Mouse (Mus musculus): Measurements from ENCODE around the gene Icam5. TPM values are rescaled to one million over a fixed set of nuclear protein-coding genes. Genes with fewer than 3 reads are reported as not detected.
A peak's percentile ranks its signal among the peaks of the same experiment; 100 is the strongest.
"Not testable (repeated sequence)": the region's sequence is repeated elsewhere in the genome, so short reads cannot be mapped to it uniquely, and the experiment has no call there.

Icam5 gene
- polyA plus RNA-seq, 1 experiment from 2014 or later: 0.08 TPM

DNA sequence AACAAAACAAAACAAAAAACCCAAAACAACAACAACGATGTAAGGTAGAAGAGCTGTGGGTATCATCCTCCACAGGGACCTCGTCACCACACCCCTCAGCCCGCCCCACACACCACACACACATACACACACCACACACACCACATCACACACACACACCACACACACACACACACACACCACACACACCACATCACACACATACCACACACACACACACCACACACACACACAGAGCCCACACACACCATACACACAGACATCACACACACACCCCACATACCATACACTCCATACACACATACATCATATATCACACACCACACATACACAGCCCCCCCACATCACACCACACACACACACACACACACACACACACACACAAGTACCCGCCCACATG, 40.3 kb upstream of the Icam5 start:
- no peak for TF ChIP-seq CTCF (IDR thresholded peaks at IDR 0.05; ENCODE audit: low read depth)
- H3K27ac ChIP-seq (ENCODE audit: low read depth, low read length): no peak overlapping the region
- no peak overlapping the region for H3K4me2 ChIP-seq (replicated peaks; ENCODE audit: low read depth)
- no peaks in the 10 kb centered on the region for H3K4me1 ChIP-seq (replicated peaks; ENCODE audit: control insufficient read depth, insufficient read depth, low read length)
- no peaks in the 10 kb centered on the region for H3K27me3 ChIP-seq (replicated peaks; ENCODE audit: control insufficient read depth, insufficient read depth, low read length)
- H3K36me3 ChIP-seq (ENCODE audit: control insufficient read depth, insufficient read depth): no peaks in the 10 kb centered on the region
- H3K9me3 ChIP-seq (ENCODE audit: control insufficient read depth): no peaks in the 10 kb centered on the region
- H3K4me3 ChIP-seq (ENCODE audit: low read depth, low read length): no peak overlapping the region
- 96% methylated on average over 4 of the region's 4 CpGs for whole genome bisulfite sequencing
- no peak overlapping the region for H3K9ac ChIP-seq (ENCODE audit: low read depth, low read length)
- no peak for ATAC-seq

DNA sequence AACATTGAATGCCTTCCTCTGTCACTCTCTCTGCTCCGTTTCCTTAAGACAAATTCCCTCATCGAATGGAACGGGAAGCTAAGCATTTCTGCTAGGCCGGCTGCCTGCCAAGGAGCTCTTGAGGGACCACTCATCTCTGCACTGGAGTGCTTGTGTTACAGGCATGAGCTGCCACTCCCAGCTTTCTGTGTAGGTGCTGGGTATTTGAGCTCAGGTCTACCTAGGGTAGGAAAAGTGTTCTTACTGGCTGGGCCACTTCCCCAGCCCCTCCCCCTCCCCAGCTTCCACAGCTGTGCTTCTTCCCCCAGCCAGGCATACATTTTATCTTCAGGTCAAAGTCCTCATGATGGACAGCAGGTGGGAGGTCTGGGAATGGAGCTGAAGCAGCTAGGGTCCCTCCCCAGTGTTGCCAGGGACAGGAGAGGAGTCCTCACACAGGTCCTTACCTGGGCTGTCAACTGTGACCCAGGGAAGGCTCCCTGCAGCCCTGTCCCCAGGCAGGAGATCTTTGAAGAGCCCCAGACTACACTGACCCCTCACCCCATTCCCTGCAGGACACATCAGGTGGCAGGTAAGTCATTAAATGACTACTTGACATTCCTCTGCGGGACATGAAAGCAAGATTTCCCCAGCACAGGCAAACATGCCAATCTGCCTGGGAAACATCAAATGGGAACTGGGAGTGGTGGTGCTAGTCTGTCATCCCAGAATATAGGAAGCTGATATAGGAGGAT, 38.5 kb upstream of the Icam5 start:
- Histone ChIP-seq H3K4me1 (replicated peaks; ENCODE audit: control insufficient read depth, insufficient read depth, low read length) (no peaks in the 10 kb centered on the region), H3K36me3 (ENCODE audit: control insufficient read depth, insufficient read depth) (no peaks in the 10 kb centered on the region), H3K4me3 (ENCODE audit: low read depth, low read length) (no peak overlapping the region), H3K27ac (ENCODE audit: low read depth, low read length) (no peak overlapping the region), H3K4me2 (replicated peaks; ENCODE audit: low read depth) (no peak overlapping the region), H3K9ac (ENCODE audit: low read depth, low read length) (no peak overlapping the region), H3K9me3 (ENCODE audit: control insufficient read depth) (no peaks in the 10 kb centered on the region), H3K27me3 (replicated peaks; ENCODE audit: control insufficient read depth, insufficient read depth, low read length) (no peaks in the 10 kb centered on the region)
- peak; percentile 55 for ATAC-seq
- no peak for TF ChIP-seq CTCF (IDR thresholded peaks at IDR 0.05; ENCODE audit: low read depth)
- 14% methylated on average over 5 of the region's 5 CpGs for WGBS

DNA sequence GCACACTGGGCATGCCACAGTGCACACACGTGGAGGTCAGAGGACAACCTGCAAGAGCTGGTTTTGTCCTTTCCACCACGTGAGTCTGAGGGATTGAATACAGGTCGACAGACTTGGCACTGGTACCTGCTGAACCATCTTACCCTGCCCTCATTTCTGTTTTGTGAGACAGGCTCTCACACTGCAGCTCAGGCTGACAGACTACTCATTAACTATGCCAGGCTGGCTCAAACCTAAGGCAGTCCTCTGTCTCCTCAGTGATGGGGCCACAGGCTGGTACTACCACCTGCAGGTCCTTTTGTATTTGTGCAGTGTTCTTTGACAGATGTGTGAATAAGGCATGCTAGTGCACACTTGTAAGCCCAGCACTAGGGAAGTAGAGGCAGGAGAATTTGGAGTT, 36.8 kb upstream of the Icam5 start:
- WGBS: 65% methylated on average over 3 of the region's 3 CpGs
- Histone ChIP-seq H3K4me3 (ENCODE audit: low read depth, low read length) (no peak overlapping the region), H3K27me3 (replicated peaks; ENCODE audit: control insufficient read depth, insufficient read depth, low read length) (no peaks in the 10 kb centered on the region), H3K4me1 (replicated peaks; ENCODE audit: control insufficient read depth, insufficient read depth, low read length) (no peaks in the 10 kb centered on the region), H3K36me3 (ENCODE audit: control insufficient read depth, insufficient read depth) (no peaks in the 10 kb centered on the region), H3K4me2 (replicated peaks; ENCODE audit: low read depth) (no peak overlapping the region), H3K9me3 (ENCODE audit: control insufficient read depth) (no peaks in the 10 kb centered on the region), H3K9ac (ENCODE audit: low read depth, low read length) (no peak overlapping the region), H3K27ac (ENCODE audit: low read depth, low read length) (no peak overlapping the region)
- ATAC-seq: no peak
- TF ChIP-seq CTCF (IDR thresholded peaks at IDR 0.05; ENCODE audit: low read depth): peak; percentile 31; the same call in 1 of the 2 replicates

DNA sequence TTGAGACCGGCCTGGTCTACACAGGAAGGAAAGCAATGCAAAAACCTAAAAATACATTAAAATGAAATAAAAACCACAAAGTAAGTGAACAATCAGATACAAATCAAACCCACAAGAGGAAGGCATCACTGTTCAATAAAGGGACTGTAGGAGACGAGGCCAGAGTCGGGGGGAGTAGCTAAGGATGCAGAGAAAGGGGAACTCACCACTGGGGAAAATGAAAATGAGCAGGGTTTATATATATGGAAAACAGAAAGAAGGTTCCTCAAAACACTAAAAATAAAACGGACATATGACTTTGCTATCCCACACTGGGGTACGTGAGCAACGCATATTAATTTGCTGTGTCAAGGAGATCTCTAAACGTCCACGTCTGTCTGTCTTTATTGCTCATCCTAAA, 34.8 kb upstream of the Icam5 start:
- no peak overlapping the region for H3K4me2 ChIP-seq (replicated peaks; ENCODE audit: low read depth)
- TF ChIP-seq CTCF (IDR thresholded peaks at IDR 0.05; ENCODE audit: low read depth): no peak
- ATAC-seq: no peak
- H3K9me3 ChIP-seq (ENCODE audit: control insufficient read depth): no peaks in the 10 kb centered on the region
- whole genome bisulfite sequencing: 87% methylated on average over 8 of the region's 8 CpGs
- H3K27ac ChIP-seq (ENCODE audit: low read depth, low read length): no peak overlapping the region
- no peak overlapping the region for H3K9ac ChIP-seq (ENCODE audit: low read depth, low read length)
- no peak overlapping the region for H3K4me3 ChIP-seq (ENCODE audit: low read depth, low read length)
- no peaks in the 10 kb centered on the region for H3K36me3 ChIP-seq (ENCODE audit: control insufficient read depth, insufficient read depth)
- H3K4me1 ChIP-seq (replicated peaks; ENCODE audit: control insufficient read depth, insufficient read depth, low read length): no peaks in the 10 kb centered on the region
- no peaks in the 10 kb centered on the region for H3K27me3 ChIP-seq (replicated peaks; ENCODE audit: control insufficient read depth, insufficient read depth, low read length)

DNA sequence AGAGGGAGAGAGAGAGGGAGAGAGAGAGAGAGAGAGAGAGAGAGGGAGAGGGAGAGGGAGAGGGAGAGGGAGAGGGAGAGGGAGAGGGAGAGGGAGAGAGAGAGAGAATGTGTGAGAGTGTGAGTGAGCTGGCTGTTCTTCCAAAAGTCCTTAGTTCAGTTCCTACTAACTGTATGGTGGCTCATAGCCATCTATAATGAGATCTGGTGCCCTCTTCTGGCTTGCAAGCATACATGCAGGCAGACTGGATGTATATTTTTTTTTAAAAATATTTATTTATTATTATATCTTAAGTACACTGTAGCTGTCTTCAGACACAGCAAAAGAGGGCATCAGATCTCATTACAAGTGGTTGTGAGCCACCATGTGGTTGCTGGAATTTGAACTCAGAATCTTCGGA, 33.5 kb upstream of the Icam5 start:
- H3K27me3 ChIP-seq (replicated peaks; ENCODE audit: control insufficient read depth, insufficient read depth, low read length); H3K4me1 ChIP-seq (replicated peaks; ENCODE audit: control insufficient read depth, insufficient read depth, low read length); H3K4me2 ChIP-seq (replicated peaks; ENCODE audit: low read depth); H3K36me3 ChIP-seq (ENCODE audit: control insufficient read depth, insufficient read depth); ATAC-seq; H3K27ac ChIP-seq (ENCODE audit: low read depth, low read length); H3K4me3 ChIP-seq (ENCODE audit: low read depth, low read length); H3K9me3 ChIP-seq (ENCODE audit: control insufficient read depth); H3K9ac ChIP-seq (ENCODE audit: low read depth, low read length): not testable (repeated sequence)
- 85% methylated on average over 1 of the region's 1 CpGs for WGBS
- peak; percentile 72 for TF ChIP-seq CTCF (IDR thresholded peaks at IDR 0.05; ENCODE audit: low read depth)

DNA sequence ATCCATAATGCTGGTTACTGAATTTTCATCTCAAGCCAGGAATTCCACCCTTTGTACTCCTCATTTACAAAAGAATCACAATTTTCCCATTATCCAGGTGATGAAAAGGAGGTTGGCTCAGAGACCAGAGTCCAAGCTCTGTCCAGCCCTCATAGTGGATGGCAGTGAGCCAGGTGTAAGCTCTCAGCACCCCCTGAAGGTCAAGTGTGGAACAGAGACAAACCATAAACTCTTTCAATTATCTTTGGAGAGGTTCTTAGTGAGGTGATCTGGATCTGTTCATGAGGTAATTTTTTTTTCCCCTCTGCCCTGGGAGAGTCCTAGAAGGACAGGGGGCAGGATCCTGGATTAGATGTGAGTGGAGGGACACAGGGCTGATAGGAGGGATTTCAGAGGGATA, 31.1 kb upstream of the Icam5 start:
- Histone ChIP-seq H3K4me3 (ENCODE audit: low read depth, low read length) (no peak overlapping the region), H3K36me3 (ENCODE audit: control insufficient read depth, insufficient read depth) (0 out of 2 replicates have a peak, but pooled peaks cover 7% of the 10 kb centered on the region), H3K9ac (ENCODE audit: low read depth, low read length) (no peak overlapping the region), H3K27me3 (replicated peaks; ENCODE audit: control insufficient read depth, insufficient read depth, low read length) (no peaks in the 10 kb centered on the region), H3K27ac (ENCODE audit: low read depth, low read length) (no peak overlapping the region), H3K4me2 (replicated peaks; ENCODE audit: low read depth) (no peak overlapping the region), H3K4me1 (replicated peaks; ENCODE audit: control insufficient read depth, insufficient read depth, low read length) (no peaks in the 10 kb centered on the region), H3K9me3 (ENCODE audit: control insufficient read depth) (no peaks in the 10 kb centered on the region)
- TF ChIP-seq CTCF (IDR thresholded peaks at IDR 0.05; ENCODE audit: low read depth): peak; percentile 76
- ATAC-seq: no peak
